Mouse (Mus musculus) liver, postnatal 0 days (tissue): Measurements from ENCODE around the gene Fcrla. TPM values are rescaled to one million over a fixed set of nuclear protein-coding genes. Genes with fewer than 3 reads are reported as not detected.

Source experiments
- ATAC-seq: fragments of 200-750 bp; cut with Nextera tagmentation; 2 replicates; pipeline ENCODE4 v1.8.0; 2017; ENCODE audit warnings: mild to moderate bottlenecking, moderate library complexity
- DNase-seq: peaks from one replicate; pipeline ENCODE4 v3.0.0-alpha.2; 2016
- H3K27ac ChIP-seq: fragments of 300-500 bp; sonication (generic); 2 replicates; pipeline ENCODE4 v1.5.1; 2014; ENCODE audit warnings: antibody characterized with exemption, moderate library complexity, mild to moderate bottlenecking, low read depth
- H3K27me3 ChIP-seq: fragments of 300-500 bp; sonication (generic); 2 replicates; pipeline ENCODE4 v1.6.1; 2014; ENCODE audit warnings: low read length, control low read depth, mixed read lengths; ENCODE audit not compliant: insufficient read depth
- H3K36me3 ChIP-seq: fragments of 300-500 bp; sonication (generic); replicated peaks from 2 replicates; pipeline ENCODE4 v1.6.1; 2014; ENCODE audit warnings: mild to moderate bottlenecking, control low read depth, low read length, moderate library complexity, mixed read lengths; ENCODE audit not compliant: insufficient read depth
- H3K4me1 ChIP-seq: fragments of 300-500 bp; sonication (generic); 2 replicates; pipeline ENCODE4 v1.6.1; 2014; ENCODE audit warnings: antibody characterized with exemption, mild to moderate bottlenecking, control low read depth; ENCODE audit not compliant: insufficient read depth
- H3K4me2 ChIP-seq: fragments of 300-500 bp; sonication (generic); 2 replicates; pipeline ENCODE4 v1.6.1; 2014; ENCODE audit warnings: low read depth, mild to moderate bottlenecking, low read length, moderate library complexity, mixed read lengths
- H3K4me3 ChIP-seq: fragments of 300-500 bp; sonication (generic); 2 replicates; pipeline ENCODE4 v1.5.1; 2014; ENCODE audit warnings: low read depth, low read length
- H3K9ac ChIP-seq: fragments of 300-500 bp; sonication (generic); replicated peaks from 2 replicates; pipeline ENCODE4 v1.6.1; 2014; ENCODE audit warnings: mild to moderate bottlenecking, moderate library complexity
- H3K9me3 ChIP-seq: fragments of 300-500 bp; sonication (generic); 2 replicates; pipeline ENCODE4 v1.6.1; 2016; ENCODE audit warnings: mild to moderate bottlenecking, control low read depth, low read length, mixed read lengths
- CTCF ChIP-seq: sonication (generic); IDR thresholded peaks from 2 replicates; pipeline ENCODE4 v1.5.1; 2016; ENCODE audit warnings: antibody characterized with exemption, low read depth
- EP300 ChIP-seq: IDR thresholded peaks from 2 replicates; pipeline ENCODE4 v1.6.1; 2016; ENCODE audit warnings: antibody characterized with exemption, low read depth, mild to moderate bottlenecking
- WGBS: fragments of 180-500 bp; shearing (Covaris S2); extraction: QIAGEN DNeasy Blood & Tissue Kit; methylation state at CpG from one replicate; pipeline ENCODE4 v1.1.7; 2014; ENCODE audit not compliant: insufficient replicate concordance; 5-methylcytosine and 5-hydroxymethylcytosine counted together
- polyA plus RNA-seq: library from polyadenylated mRNA; unstranded; fragments of >200 nt; fragmentation: Nextera tagmentation; extraction: Ambion mirVana; gene quantifications from 2 replicates; pipeline ENCODE4 v1.2.1, GENCODE M21; 2015

Fcrla gene
- polyA plus RNA-seq, 1 experiment from 2014 or later, result 10.4 TPM

GRCm38 (mm10) chr1:170924485-170924884, 2.9 kb downstream of the Fcrla start:
- 26% methylated on average over 6 of the region's 6 CpGs for WGBS
- DNase-seq, result peak; percentile 40
- ATAC-seq, result peak; percentile 33; the same call in 1 of the 2 replicates
- Histone ChIP-seq H3K27me3 (no peaks in the 10 kb centered on the region), H3K4me1 (peaks cover 5% of the 10 kb centered on the region; the same call in 1 of the 2 replicates), H3K9ac (no peak overlapping the region; the same call in 1 of the 2 replicates), H3K9me3 (no peaks in the 10 kb centered on the region), H3K36me3 (no peaks in the 10 kb centered on the region), H3K4me3 (peak overlapping the region; percentile 27), H3K27ac (no peak overlapping the region), H3K4me2 (peak overlapping the region; percentile 58)
- TF ChIP-seq CTCF (no peak), EP300 (no peak)

- H3K9me3 ChIP-seq, result no peaks in the 10 kb centered on the region
- no peaks in the 10 kb centered on the region; the same call in 1 of the 2 replicates for H3K36me3 ChIP-seq
- DNase-seq, result no peak
- no peak overlapping the region for H3K9ac ChIP-seq
- no peak overlapping the region for H3K4me2 ChIP-seq
- TF ChIP-seq EP300 (no peak), CTCF (no peak)
- peaks cover 3% of the 10 kb centered on the region; the same call in 1 of the 2 replicates for H3K4me1 ChIP-seq
- H3K27ac ChIP-seq, result no peak overlapping the region; the same call in 1 of the 2 replicates
- no peak for ATAC-seq
- H3K27me3 ChIP-seq, result no peaks in the 10 kb centered on the region
- 75% methylated on average over 8 of the region's 8 CpGs for WGBS
- H3K4me3 ChIP-seq, result no peak overlapping the region
These were observed 8.1 kb downstream of the Fcrla start for GRCm38 (mm10) chr1:170919308-170919707.

DNA sequence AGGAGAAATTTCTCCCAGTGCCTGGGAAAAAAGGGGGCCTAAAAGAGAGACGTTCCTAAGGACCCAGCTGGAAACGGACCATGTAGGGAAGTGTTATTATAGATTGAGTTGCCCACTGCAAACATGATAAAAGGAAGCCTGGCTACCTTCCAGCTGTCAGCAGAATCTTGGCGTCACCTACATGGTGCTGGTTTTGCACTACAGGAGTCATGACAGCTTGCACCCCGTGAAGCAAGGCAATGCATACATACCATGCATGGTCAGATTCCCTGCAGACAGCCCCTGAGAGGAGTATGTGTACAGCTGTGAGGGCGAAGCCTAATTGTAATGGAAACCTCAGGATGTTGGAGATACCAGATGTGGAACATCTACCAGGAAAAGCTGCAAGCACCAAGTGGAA, 11.7 kb downstream of the Fcrla start:
- no peak overlapping the region for H3K4me3 ChIP-seq
- H3K27me3 ChIP-seq, result no peaks in the 10 kb centered on the region
- H3K9ac ChIP-seq, result no peak overlapping the region
- 66% methylated on average over 5 of the region's 5 CpGs for WGBS
- DNase-seq, result no peak
- no peak overlapping the region for H3K27ac ChIP-seq
- no peak overlapping the region for H3K4me2 ChIP-seq
- no peak for ATAC-seq
- TF ChIP-seq CTCF (no peak), EP300 (no peak)
- H3K36me3 ChIP-seq, result no peaks in the 10 kb centered on the region; the same call in 1 of the 2 replicates
- H3K4me1 ChIP-seq, result no peaks in the 10 kb centered on the region
- H3K9me3 ChIP-seq, result no peaks in the 10 kb centered on the region

DNA sequence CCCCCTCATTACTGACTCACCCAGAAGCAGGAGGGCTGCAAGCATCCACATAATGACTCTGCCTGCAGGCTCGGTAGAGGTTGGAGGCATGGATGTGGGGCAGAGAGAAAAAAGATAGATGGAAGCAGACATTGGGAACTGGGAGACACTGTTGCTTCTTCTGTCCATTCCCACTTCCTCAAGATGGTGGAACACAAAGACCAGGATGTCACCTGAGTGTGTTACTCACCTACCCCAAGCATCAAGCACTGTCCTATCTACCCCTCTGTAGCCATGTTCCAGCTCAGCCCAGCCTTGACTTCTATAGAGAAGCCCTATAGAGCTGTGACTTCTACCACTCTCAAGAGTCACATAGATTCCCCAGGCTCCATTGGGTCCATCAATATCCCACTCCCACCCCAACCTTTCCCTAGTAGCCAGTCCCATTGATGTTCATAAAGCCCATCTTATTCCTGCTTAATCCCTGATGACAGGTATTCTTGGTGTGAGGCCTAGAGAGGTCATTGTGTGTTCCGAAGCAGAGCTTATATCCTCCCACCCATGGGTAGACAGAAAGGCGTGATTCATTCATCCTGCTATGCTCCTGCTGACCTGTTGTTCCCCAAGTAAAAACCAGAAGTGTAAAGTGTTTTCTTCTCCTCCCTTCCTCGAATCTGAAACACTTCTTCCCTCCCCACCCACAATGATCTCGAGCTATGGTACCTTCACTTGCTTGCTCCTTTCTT, 14.3 kb downstream of the Fcrla start, which contains the start of gene Fcrlb:
Fcrlb (minus strand) TSS at position 51 of the 725 bp plus-strand sequence.
- no peaks in the 10 kb centered on the region for H3K9me3 ChIP-seq
- H3K27me3 ChIP-seq, result peaks cover 13% of the 10 kb centered on the region
- TF ChIP-seq CTCF (no peak), EP300 (no peak)
- H3K36me3 ChIP-seq, result no peaks in the 10 kb centered on the region
- H3K27ac ChIP-seq, result no peak within 1 kb of the TSS
- H3K4me1 ChIP-seq, result peaks cover 6% of the 10 kb centered on the region
- WGBS, result 63% methylated on average over 5 of the region's 5 CpGs
- ATAC-seq (no peak), DNase-seq (no peak)
- no peak within 1 kb of the TSS for H3K9ac ChIP-seq
- no peak within 1 kb of the TSS for H3K4me2 ChIP-seq
- H3K4me3 ChIP-seq, result no peak within 1 kb of the TSS

DNA sequence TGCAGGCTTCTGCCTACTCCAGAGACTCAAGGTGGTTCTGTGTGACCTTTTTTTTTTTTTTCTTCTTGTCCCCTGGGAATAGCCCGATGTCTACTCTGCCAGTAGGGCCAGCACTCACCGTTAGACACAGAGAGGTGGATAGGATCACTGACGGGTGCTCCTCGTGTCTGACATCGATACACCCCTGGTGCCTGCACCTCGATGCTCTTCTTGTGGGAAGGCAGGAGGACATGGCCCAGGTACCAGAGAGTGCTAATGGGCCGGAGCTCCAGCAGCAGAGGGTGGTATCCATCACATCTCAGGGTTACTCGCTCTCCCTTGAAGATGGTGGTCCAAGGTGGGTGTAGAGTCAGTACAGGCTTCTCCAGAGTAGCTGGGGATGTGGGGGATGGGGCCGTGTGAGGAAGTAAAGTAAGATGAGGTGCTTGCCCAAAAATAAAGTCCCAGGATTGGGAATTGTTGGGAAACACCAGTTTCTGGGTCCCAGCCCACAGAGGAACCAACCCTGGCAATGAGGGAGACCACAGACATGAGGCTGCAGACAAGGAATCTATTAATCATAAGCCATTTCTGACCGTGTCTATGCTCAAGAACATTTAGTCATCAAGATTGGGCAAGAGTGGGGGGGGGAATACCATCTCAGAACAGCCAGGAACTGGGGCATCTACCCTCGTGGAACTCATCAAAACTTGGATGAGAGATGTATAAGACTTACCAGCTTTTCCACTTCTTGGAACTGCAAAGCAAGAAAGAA, 15.3 kb downstream of the Fcrla start:
- H3K36me3 ChIP-seq, result no peaks in the 10 kb centered on the region
- no peak overlapping the region for H3K4me2 ChIP-seq
- H3K4me1 ChIP-seq, result peaks cover 10% of the 10 kb centered on the region
- H3K27me3 ChIP-seq, result peaks cover 23% of the 10 kb centered on the region
- no peak for ATAC-seq
- no peaks in the 10 kb centered on the region for H3K9me3 ChIP-seq
- H3K27ac ChIP-seq, result no peak overlapping the region
- DNase-seq, result no peak
- H3K9ac ChIP-seq, result no peak overlapping the region
- no peak overlapping the region for H3K4me3 ChIP-seq
- TF ChIP-seq CTCF (no peak), EP300 (no peak)
- WGBS, result 66% methylated on average over 11 of the region's 11 CpGs

DNA sequence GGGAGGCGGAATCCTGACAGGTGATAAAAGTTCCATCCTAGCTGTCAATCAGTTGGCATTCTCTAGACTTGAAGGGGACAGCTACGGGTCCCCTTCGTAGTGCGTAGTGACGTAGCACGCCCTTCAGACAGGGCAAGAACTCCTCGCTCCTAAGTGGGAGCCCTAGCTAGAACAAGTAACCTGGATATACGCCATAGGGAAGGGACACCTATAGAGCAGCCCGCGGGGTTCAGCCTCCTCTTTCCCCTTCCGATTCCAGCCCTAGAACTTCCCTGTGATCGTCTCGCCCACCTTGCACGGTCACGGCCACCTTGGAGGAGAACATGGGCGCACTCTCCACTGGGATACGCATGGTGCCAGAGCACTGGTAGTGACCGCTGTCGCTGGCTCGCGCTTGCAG, 19.0 kb downstream of the Fcrla start:
- no peak for ATAC-seq
- peak overlapping the region; percentile 44; the same call in 1 of the 2 replicates for H3K9ac ChIP-seq
- H3K4me2 ChIP-seq, result peak overlapping the region; percentile 71
- H3K27me3 ChIP-seq, result peaks cover 28% of the 10 kb centered on the region
- no peaks in the 10 kb centered on the region for H3K36me3 ChIP-seq
- no peak for DNase-seq
- 8% methylated on average over 21 of the region's 21 CpGs for WGBS
- TF ChIP-seq CTCF (no peak), EP300 (no peak)
- peak overlapping the region; percentile 43 for H3K4me3 ChIP-seq
- peaks cover 10% of the 10 kb centered on the region for H3K4me1 ChIP-seq
- no peak overlapping the region for H3K27ac ChIP-seq
- H3K9me3 ChIP-seq, result no peaks in the 10 kb centered on the region
